Mouse (Mus musculus) liver, postnatal 0 days (tissue): ENCODE results near the gene Gtf2f1. TPM values are rescaled to one million over a fixed set of nuclear protein-coding genes. Genes with fewer than 3 reads are reported as not detected.

Experiments
- ATAC-seq: fragments of 200-750 bp; cut with Nextera tagmentation; 2 replicates; pipeline ENCODE4 v1.8.0; 2017; ENCODE audit warnings: mild to moderate bottlenecking, moderate library complexity
- DNase-seq: peaks from one replicate; pipeline ENCODE4 v3.0.0-alpha.2; 2016
- H3K27ac ChIP-seq: fragments of 300-500 bp; sonication (generic); 2 replicates; pipeline ENCODE4 v1.5.1; 2014; ENCODE audit warnings: antibody characterized with exemption, moderate library complexity, mild to moderate bottlenecking, low read depth
- H3K27me3 ChIP-seq: fragments of 300-500 bp; sonication (generic); 2 replicates; pipeline ENCODE4 v1.6.1; 2014; ENCODE audit warnings: low read length, control low read depth, mixed read lengths; ENCODE audit not compliant: insufficient read depth
- H3K36me3 ChIP-seq: fragments of 300-500 bp; sonication (generic); replicated peaks from 2 replicates; pipeline ENCODE4 v1.6.1; 2014; ENCODE audit warnings: mild to moderate bottlenecking, control low read depth, low read length, moderate library complexity, mixed read lengths; ENCODE audit not compliant: insufficient read depth
- H3K4me1 ChIP-seq: fragments of 300-500 bp; sonication (generic); 2 replicates; pipeline ENCODE4 v1.6.1; 2014; ENCODE audit warnings: antibody characterized with exemption, mild to moderate bottlenecking, control low read depth; ENCODE audit not compliant: insufficient read depth
- H3K4me2 ChIP-seq: fragments of 300-500 bp; sonication (generic); 2 replicates; pipeline ENCODE4 v1.6.1; 2014; ENCODE audit warnings: low read depth, mild to moderate bottlenecking, low read length, moderate library complexity, mixed read lengths
- H3K4me3 ChIP-seq: fragments of 300-500 bp; sonication (generic); 2 replicates; pipeline ENCODE4 v1.5.1; 2014; ENCODE audit warnings: low read depth, low read length
- H3K9ac ChIP-seq: fragments of 300-500 bp; sonication (generic); replicated peaks from 2 replicates; pipeline ENCODE4 v1.6.1; 2014; ENCODE audit warnings: mild to moderate bottlenecking, moderate library complexity
- H3K9me3 ChIP-seq: fragments of 300-500 bp; sonication (generic); 2 replicates; pipeline ENCODE4 v1.6.1; 2016; ENCODE audit warnings: mild to moderate bottlenecking, control low read depth, low read length, mixed read lengths
- CTCF ChIP-seq: sonication (generic); IDR thresholded peaks from 2 replicates; pipeline ENCODE4 v1.5.1; 2016; ENCODE audit warnings: antibody characterized with exemption, low read depth
- EP300 ChIP-seq: IDR thresholded peaks from 2 replicates; pipeline ENCODE4 v1.6.1; 2016; ENCODE audit warnings: antibody characterized with exemption, low read depth, mild to moderate bottlenecking
- WGBS: fragments of 180-500 bp; shearing (Covaris S2); extraction: QIAGEN DNeasy Blood & Tissue Kit; methylation state at CpG from one replicate; pipeline ENCODE4 v1.1.7; 2014; ENCODE audit not compliant: insufficient replicate concordance; 5-methylcytosine and 5-hydroxymethylcytosine counted together
- polyA plus RNA-seq: library from polyadenylated mRNA; unstranded; fragments of >200 nt; fragmentation: Nextera tagmentation; extraction: Ambion mirVana; gene quantifications from 2 replicates; pipeline ENCODE4 v1.2.1, GENCODE M21; 2015

Gtf2f1 gene
- polyA plus RNA-seq, 1 experiment from 2014 or later, result 31.3 TPM

- ATAC-seq (no peak), DNase-seq (no peak)
- no peaks in the 10 kb centered on the region for H3K9me3 ChIP-seq
- 68% methylated on average over 11 of the region's 14 CpGs for WGBS
- no peaks in the 10 kb centered on the region for H3K36me3 ChIP-seq
- H3K9ac ChIP-seq, result no peak overlapping the region
- no peak overlapping the region for H3K4me3 ChIP-seq
- H3K27me3 ChIP-seq, result 0 out of 2 replicates have a peak, but pooled peaks cover 3% of the 10 kb centered on the region
- no peak overlapping the region for H3K27ac ChIP-seq
- no peaks in the 10 kb centered on the region for H3K4me1 ChIP-seq
- H3K4me2 ChIP-seq, result no peak overlapping the region
- TF ChIP-seq CTCF (no peak), EP300 (no peak)
Observed at GRCm38 (mm10) chr17:56973956-56974707, 37.0 kb downstream of the Gtf2f1 start.

GRCm38 (mm10) chr17:56970081-56970480 lies 41.0 kb downstream of the Gtf2f1 start:
- Histone ChIP-seq H3K4me2 (no peak overlapping the region), H3K9ac (no peak overlapping the region), H3K4me1 (no peaks in the 10 kb centered on the region), H3K4me3 (no peak overlapping the region), H3K36me3 (no peaks in the 10 kb centered on the region), H3K27ac (no peak overlapping the region), H3K9me3 (no peaks in the 10 kb centered on the region), H3K27me3 (0 out of 2 replicates have a peak, but pooled peaks cover 3% of the 10 kb centered on the region)
- ATAC-seq, result no peak
- 57% methylated on average over 5 of the region's 5 CpGs for WGBS
- TF ChIP-seq EP300 (no peak), CTCF (no peak)
- no peak for DNase-seq

GRCm38 (mm10) chr17:56969321-56969720 lies 41.8 kb downstream of the Gtf2f1 start:
- Histone ChIP-seq H3K4me1 (no peaks in the 10 kb centered on the region), H3K4me3 (no peak overlapping the region), H3K36me3 (no peaks in the 10 kb centered on the region), H3K27ac (no peak overlapping the region), H3K4me2 (no peak overlapping the region), H3K9me3 (no peaks in the 10 kb centered on the region), H3K27me3 (0 out of 2 replicates have a peak, but pooled peaks cover 3% of the 10 kb centered on the region), H3K9ac (no peak overlapping the region)
- TF ChIP-seq CTCF (no peak), EP300 (no peak)
- no peak for DNase-seq
- WGBS, result 60% methylated on average over 3 of the region's 3 CpGs
- ATAC-seq, result no peak

GRCm38 (mm10) chr17:56963646-56964045 lies 47.4 kb downstream of the Gtf2f1 start:
- Histone ChIP-seq H3K27me3 (no peaks in the 10 kb centered on the region), H3K36me3 (no peaks in the 10 kb centered on the region), H3K4me2 (no peak overlapping the region), H3K27ac (no peak overlapping the region), H3K4me3 (no peak overlapping the region), H3K9ac (no peak overlapping the region), H3K9me3 (no peaks in the 10 kb centered on the region), H3K4me1 (no peaks in the 10 kb centered on the region)
- 72% methylated on average over 6 of the region's 6 CpGs for WGBS
- ATAC-seq, result no peak
- TF ChIP-seq CTCF (no peak), EP300 (no peak)
- no peak for DNase-seq

- DNase-seq, result no peak
- 67% methylated on average over 5 of the region's 5 CpGs for WGBS
- no peak for ATAC-seq
- Histone ChIP-seq H3K4me3 (no peak overlapping the region), H3K27me3 (no peaks in the 10 kb centered on the region), H3K36me3 (no peaks in the 10 kb centered on the region), H3K27ac (no peak overlapping the region), H3K4me1 (peaks cover 7% of the 10 kb centered on the region), H3K9ac (no peak overlapping the region), H3K4me2 (no peak overlapping the region), H3K9me3 (no peaks in the 10 kb centered on the region)
- TF ChIP-seq CTCF (no peak), EP300 (no peak)
Observed at GRCm38 (mm10) chr17:56962642-56963405, 48.3 kb downstream of the Gtf2f1 start.

GRCm38 (mm10) chr17:56961880-56962279 lies 49.2 kb downstream of the Gtf2f1 start:
- Histone ChIP-seq H3K36me3 (no peaks in the 10 kb centered on the region), H3K4me2 (no peak overlapping the region), H3K27ac (no peak overlapping the region), H3K27me3 (no peaks in the 10 kb centered on the region), H3K9me3 (no peaks in the 10 kb centered on the region), H3K9ac (no peak overlapping the region), H3K4me3 (no peak overlapping the region), H3K4me1 (peaks cover 12% of the 10 kb centered on the region)
- WGBS, result 79% methylated on average over 4 of the region's 4 CpGs
- ATAC-seq (no peak), DNase-seq (no peak)
- TF ChIP-seq EP300 (no peak), CTCF (peak; percentile 35)
